Mouse (Mus musculus): ENCODE results near the gene Muc13.
A peak's percentile ranks its signal among the peaks of the same experiment; 100 is the strongest.

Muc13 gene

GRCm38 (mm10) chr16:33829301-33829831 is 35.5 kb downstream of the Muc13 start, which contains the start of gene Itgb5:
Gene Itgb5, plus strand, starts transcription at chr16:33829665.
- DNase-seq: peak; percentile 84

DNA sequence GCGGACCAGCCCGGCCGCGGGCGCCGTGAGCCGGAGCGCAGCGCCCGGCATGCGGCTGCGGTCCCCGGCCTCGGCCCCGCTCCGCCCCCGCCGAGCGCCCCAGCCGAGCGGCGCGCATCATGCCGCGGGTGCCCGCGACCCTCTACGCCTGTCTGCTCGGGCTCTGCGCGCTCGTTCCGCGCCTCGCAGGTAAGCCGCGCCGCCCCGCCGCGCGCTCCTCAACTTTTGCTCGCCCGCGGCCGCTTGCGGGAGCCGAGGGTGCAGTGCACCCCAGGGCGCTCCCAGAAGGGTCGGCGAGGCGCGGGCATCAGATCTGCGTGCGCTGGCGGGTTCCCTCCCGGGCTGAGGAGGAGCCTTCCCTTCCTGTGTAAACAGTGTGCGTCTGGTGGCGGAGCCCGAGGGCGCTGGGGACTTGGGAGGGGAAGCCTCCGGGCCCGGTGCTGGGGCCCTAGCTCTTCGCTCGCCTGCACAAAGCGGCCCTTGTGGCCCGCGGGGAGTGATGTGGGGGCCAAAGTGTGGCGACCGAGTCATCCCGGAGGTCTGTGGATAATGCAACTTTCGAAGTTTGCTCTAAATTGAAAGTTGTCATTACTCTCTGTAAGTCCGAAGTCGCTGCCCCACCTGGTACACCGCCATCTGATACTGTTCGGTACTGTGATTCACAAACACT is 36.1 kb downstream of the Muc13 start:
- peak; percentile 46 for DNase-seq

DNA sequence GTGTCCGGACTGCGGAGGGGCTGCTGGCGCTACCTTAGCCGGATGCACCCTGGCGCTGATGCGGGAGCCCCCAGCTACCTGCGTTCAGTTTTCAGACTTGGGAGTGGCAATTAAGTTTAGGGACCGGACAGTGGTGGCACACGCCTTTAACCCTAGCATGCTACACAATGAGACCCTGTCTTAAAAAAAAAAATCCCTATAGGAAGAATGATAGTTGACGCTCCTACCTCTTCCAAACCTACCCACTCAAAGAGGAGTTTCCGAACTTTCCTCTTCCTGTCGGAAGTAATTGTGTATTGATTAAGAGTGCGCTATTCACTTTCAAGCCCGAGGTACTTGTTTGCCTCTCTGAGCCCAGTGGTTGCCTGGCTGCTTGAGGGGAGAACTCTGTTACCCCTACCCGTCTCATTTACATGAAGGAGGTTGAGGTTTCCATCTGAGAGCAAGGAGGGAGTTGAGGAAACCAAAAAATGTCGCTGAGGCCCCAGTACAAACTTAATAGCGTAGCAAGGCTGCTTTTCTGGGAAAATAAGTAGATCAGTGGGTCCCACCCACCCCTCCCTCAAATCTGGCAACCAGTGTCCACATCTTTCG is 36.8 kb downstream of the Muc13 start:
- DNase-seq: no peak

GRCm38 (mm10) chr16:33832057-33832456 is 38.2 kb downstream of the Muc13 start:
- DNase-seq: no peak

DNA sequence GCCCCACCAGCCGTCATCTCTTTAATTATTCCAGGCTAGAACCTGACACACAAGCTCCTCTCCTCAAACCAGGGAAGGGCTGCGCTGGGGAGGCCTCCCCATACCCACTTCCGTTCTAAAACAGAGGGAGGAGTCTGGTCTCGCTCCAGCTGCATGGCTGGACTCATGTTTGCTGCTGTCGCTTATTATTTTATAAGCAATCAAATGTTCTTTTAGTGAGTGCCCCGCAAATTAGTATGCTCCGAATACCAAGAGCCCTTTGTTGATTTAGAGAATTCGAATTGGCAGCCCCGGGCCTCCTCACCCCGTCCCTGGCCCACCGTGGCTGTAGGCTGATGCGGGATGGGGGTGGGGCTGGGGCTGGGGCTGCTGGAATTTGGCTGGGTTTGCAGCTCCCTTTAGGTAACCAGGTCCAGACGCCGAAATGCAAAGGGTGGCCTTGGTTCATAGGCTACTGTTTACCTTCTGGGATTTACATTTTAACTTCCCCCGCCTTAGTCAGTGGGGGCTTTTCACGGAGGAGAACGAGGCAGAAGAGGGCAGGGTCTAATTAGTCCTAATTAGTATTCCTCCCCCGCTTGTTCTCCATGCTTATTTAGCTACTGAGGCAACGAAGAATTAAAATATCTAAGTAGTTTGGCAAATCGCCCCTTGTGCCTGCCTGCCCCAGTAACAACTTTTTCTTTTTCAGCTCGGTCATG is 39.0 kb downstream of the Muc13 start:
- DNase-seq: no peak

DNA sequence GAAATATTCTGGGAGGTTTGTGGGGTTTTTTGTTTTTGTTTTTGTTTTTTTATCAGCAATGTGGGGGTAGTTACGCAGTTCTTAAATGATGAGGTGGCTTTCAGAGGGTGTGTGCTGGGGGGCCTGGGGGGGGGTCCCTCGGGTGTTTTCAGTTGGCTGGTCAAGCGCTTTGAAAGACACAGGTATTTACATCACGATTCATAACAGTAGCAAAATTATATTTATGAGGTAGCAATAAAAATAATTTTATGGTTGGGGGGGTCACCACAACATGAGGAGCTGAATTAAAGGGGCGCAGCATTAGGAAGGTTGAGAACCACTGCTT is 39.6 kb downstream of the Muc13 start:
- DNase-seq: no peak

DNA sequence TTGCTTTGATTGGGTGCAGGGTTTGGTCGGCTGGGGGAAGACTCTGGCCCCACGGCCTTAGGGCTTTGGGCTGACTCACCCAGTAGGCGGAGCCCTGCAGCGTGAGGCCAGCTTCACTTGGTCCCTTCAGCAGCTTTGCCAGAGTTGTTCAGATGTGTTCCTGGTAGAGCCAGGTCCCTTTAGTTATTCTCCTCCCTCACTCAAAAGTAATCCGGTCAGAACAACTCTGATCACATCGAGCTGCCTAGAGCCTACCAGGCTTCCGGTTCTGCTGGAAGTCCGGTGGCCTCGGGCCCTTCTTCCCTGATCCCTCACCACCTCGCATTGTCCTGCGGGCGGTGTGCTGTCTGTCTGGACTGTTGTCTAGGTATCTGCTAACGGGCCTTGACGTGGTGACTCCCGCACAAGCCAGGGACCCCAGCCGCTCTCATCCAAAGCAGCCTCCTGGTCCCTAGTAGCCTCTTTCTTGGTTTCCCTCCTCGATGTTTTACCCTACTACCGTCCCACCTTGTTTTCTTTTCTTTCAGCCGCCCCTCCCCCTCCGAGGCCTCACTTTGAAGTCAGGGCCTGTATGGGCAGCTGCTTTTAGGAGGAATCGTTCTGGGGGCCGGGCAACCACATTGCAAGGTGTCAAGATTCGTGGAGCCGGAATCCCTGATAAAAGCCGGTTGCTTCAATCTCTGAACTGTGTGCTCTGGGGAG is 40.1 kb downstream of the Muc13 start:
- DNase-seq: peak; percentile 56

DNA sequence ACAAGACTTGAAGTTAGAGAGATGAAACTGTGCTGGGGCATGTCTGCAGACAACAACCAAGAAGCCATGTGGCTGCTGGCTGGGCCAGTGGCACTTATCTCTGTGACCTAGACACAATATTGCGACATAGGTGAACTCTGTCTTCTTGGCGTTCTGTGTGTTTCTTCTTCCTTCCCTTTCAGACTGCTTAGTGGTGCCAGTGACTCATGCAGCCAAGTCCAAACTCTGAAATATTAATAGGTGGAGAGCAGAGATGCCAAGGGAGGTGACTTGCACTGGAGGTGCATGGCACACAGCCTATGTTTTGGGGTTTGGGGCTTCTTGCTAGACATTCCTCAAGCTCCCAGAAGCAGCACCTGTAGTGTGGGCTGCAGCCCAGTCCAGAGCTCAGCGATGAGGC is 42.8 kb downstream of the Muc13 start:
- peak; percentile 29 for DNase-seq

- no peak for DNase-seq
These were observed 43.4 kb downstream of the Muc13 start for GRCm38 (mm10) chr16:33837191-33837590.

GRCm38 (mm10) chr16:33840616-33841015 is 46.8 kb downstream of the Muc13 start:
- DNase-seq: no peak

- DNase-seq: no peak
These were observed 48.4 kb downstream of the Muc13 start for GRCm38 (mm10) chr16:33842081-33842880.

DNA sequence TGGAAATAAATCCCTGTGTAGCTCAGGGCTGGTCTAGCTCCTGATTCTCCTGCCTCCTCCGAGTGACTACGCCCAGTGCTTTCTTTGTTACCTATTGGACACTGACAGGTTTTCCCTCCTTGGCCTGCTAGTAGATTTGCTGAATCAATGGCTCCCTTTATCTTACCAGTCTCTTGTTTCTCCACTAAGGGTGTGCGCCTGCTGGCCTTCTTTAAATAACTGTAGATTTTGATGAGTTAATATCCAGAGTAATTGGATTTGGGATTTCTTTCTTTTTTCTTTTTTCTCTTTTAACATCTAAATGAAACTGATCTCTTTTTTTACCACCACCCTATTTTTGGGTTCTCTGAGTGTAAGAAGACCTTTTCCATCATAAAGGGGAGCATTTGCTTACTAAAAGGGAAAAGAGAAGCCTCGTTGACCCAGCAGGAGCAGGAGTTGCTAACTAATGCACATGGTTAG is 50.3 kb downstream of the Muc13 start:
- DNase-seq: no peak

GRCm38 (mm10) chr16:33844866-33845265 is 51.0 kb downstream of the Muc13 start:
- DNase-seq: no peak

DNA sequence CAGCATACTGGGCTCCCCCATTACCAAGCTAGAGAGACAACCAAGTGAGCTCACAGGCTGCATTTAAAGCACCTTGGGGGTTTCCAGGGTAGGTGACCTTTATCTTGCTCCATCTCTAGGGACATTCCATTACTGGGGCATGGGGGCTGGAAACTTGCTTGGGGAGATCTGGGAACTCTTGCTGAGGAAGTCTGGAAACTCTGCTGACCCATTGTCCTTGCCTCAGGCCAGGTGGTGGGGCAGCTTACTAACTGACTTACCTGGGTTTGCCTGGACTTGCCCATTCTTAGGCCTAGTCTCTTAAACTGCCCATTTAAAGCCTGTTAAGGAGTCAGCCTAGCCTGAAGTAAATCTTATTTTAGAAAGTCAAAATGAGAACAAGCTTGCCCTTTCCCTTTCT is 59.4 kb downstream of the Muc13 start:
- peak; percentile 69 for DNase-seq

DNA sequence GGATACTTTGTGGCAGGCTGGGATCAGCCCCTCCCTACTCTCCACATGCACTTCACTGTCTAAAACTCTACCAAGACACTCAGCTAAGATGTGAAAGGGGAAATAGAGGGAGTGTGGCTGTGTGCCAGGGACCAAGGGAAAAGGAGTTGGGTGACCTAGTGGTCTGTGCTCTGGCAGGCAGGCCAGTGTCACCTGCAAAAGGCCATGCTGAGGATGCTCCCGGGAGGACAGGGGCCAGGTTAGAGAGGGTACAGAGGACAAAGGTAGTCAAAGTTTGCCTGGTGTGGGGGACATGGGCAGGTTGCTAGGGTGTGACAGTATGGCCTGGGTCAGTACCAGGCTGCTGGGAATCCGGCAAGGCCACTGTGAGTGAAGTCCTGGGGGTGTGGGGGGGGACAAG is 64.9 kb downstream of the Muc13 start:
- no peak for DNase-seq

DNA sequence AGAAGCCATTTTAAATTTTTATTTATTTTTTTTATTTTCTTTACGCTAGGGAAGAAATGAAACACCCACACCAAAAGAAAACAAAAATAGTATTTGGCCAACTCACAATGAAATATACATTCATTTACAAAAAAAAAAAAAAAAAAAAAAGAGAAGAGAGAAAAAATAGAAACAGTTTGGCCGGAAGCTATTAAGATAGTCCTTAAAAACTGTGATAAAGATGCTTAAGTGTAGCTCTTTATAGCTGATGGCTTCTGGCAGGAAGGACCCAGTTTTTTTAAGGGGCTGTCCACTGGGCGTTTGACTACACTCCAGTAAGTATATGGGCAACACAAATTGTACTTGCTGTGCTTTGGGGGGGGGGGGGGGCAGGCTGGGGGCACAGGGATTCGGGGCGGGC is 65.5 kb downstream of the Muc13 start:
- DNase-seq: no peak

- DNase-seq: peak; percentile 93
These were observed 66.3 kb downstream of the Muc13 start for GRCm38 (mm10) chr16:33859988-33860700.

GRCm38 (mm10) chr16:33862406-33862805 is 68.6 kb downstream of the Muc13 start:
- DNase-seq: no peak

DNA sequence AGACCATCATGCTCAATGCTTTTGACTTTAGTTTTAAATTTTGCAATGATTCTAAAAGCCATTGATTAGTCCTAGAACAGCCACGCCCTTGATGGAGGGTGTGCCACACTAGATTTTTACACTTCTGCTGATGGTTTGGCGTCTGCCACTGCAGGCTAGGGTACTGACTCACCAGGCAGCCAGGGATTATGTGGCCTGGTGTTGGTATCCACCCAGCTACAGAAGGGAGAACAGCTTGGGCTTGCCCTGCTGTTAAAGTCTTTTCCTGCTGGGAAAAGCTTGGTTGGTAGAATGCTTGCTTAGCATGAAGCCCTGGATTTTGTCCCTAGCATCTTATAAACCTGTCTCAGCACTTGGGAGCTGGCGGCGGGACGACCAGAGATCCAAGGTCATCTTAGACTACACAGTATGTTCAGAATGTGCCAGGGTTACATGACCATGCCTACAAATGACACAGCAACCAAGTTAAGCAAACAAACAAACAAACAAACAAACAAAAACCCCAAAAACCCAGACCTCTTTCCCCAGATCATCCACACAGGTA is 69.4 kb downstream of the Muc13 start:
- peak; percentile 65 for DNase-seq

All from kidney, adult 11 months (tissue).